Mouse (Mus musculus) midbrain, embryonic 16.5 days (tissue): ENCODE data around the gene Tmem259. TPM values are rescaled to one million over a fixed set of nuclear protein-coding genes. Genes with fewer than 3 reads are reported as not detected.

Source experiments
- ATAC-seq: fragments of 200-750 bp; cut with Nextera tagmentation; 2 replicates; pipeline ENCODE4 v1.8.0; 2017; ENCODE audit warnings: moderate TSS enrichment
- H3K27ac ChIP-seq: fragments of 300-500 bp; sonication (generic); 2 replicates; pipeline ENCODE4 v1.5.1; 2014; ENCODE audit warnings: mild to moderate bottlenecking, low read length, mixed read lengths
- H3K27me3 ChIP-seq: fragments of 300-500 bp; sonication (generic); 2 replicates; pipeline ENCODE4 v1.6.1; 2014; ENCODE audit warnings: low read depth, low read length, mixed read lengths; ENCODE audit not compliant: control insufficient read depth, insufficient read depth
- H3K36me3 ChIP-seq: fragments of 300-500 bp; sonication (generic); 2 replicates; pipeline ENCODE4 v1.6.1; 2014; ENCODE audit warnings: mild to moderate bottlenecking, low read length, moderate library complexity, mixed read lengths; ENCODE audit not compliant: control insufficient read depth, insufficient read depth
- H3K4me1 ChIP-seq: fragments of 300-500 bp; sonication (generic); 2 replicates; pipeline ENCODE4 v1.6.1; 2014; ENCODE audit warnings: mild to moderate bottlenecking, low read length, mixed read lengths; ENCODE audit not compliant: control insufficient read depth, insufficient read depth
- H3K4me2 ChIP-seq: fragments of 300-500 bp; sonication (generic); 2 replicates; pipeline ENCODE4 v1.6.1; 2014; ENCODE audit warnings: mild to moderate bottlenecking, low read length, mixed read lengths
- H3K4me3 ChIP-seq: fragments of 300-500 bp; sonication (generic); 2 replicates; pipeline ENCODE4 v1.5.1; 2014; ENCODE audit warnings: low read depth, mild to moderate bottlenecking, low read length, moderate library complexity, mixed read lengths
- H3K9ac ChIP-seq: fragments of 300-500 bp; sonication (generic); 2 replicates; pipeline ENCODE4 v1.6.1; 2014; ENCODE audit warnings: low read depth, low read length, mixed read lengths
- H3K9me3 ChIP-seq: fragments of 300-500 bp; sonication (generic); replicated peaks from 2 replicates; pipeline ENCODE4 v1.6.1; 2014; ENCODE audit warnings: mild to moderate bottlenecking, low read length, mixed read lengths; ENCODE audit not compliant: control insufficient read depth, poor library complexity, severe bottlenecking
- whole genome bisulfite sequencing: fragments of 180-500 bp; shearing (Covaris S2); extraction: QIAGEN DNeasy Blood & Tissue Kit; methylation state at CpG from one replicate; pipeline ENCODE4 v1.1.7; 2014; 5-methylcytosine and 5-hydroxymethylcytosine counted together
- polyA plus RNA-seq: library from polyadenylated mRNA; unstranded; fragments of >200 nt; fragmentation: Nextera tagmentation; extraction: Ambion mirVana; gene quantifications from 2 replicates; pipeline ENCODE4 v1.2.1, GENCODE M21; 2015

Gene Tmem259
- polyA plus RNA-seq, 1 experiment from 2014 or later: 16.2 TPM

- Histone ChIP-seq H3K9me3 (no peaks in the 10 kb centered on the region), H3K4me2 (no peak overlapping the region), H3K36me3 (no peaks in the 10 kb centered on the region), H3K9ac (no peak overlapping the region), H3K27me3 (peaks cover 6% of the 10 kb centered on the region), H3K4me1 (no peaks in the 10 kb centered on the region), H3K27ac (no peak overlapping the region), H3K4me3 (no peak overlapping the region)
- 79% methylated on average over 15 of the region's 15 CpGs for WGBS
- ATAC-seq: no peak
Observed at GRCm38 (mm10) chr10:80024229-80025043, 40.3 kb upstream of the Tmem259 start.

GRCm38 (mm10) chr10:80023758-80024157, 39.6 kb upstream of the Tmem259 start:
- ATAC-seq: no peak
- WGBS: 85% methylated on average over 5 of the region's 5 CpGs
- Histone ChIP-seq H3K36me3 (no peaks in the 10 kb centered on the region), H3K4me1 (no peaks in the 10 kb centered on the region), H3K4me2 (no peak overlapping the region), H3K27me3 (peaks cover 11% of the 10 kb centered on the region), H3K27ac (no peak overlapping the region), H3K4me3 (no peak overlapping the region), H3K9ac (no peak overlapping the region), H3K9me3 (no peaks in the 10 kb centered on the region)

GRCm38 (mm10) chr10:80022806-80023205, 38.7 kb upstream of the Tmem259 start:
- Histone ChIP-seq H3K27me3 (peaks cover 15% of the 10 kb centered on the region), H3K36me3 (no peaks in the 10 kb centered on the region), H3K27ac (no peak overlapping the region), H3K4me3 (no peak overlapping the region), H3K9ac (no peak overlapping the region), H3K9me3 (no peaks in the 10 kb centered on the region), H3K4me1 (no peaks in the 10 kb centered on the region), H3K4me2 (no peak overlapping the region)
- no peak for ATAC-seq
- 97% methylated on average over 8 of the region's 8 CpGs for WGBS

- ATAC-seq: no peak
- H3K9ac ChIP-seq: no peak overlapping the region
- 92% methylated on average over 12 of the region's 12 CpGs for WGBS
Observed at GRCm38 (mm10) chr10:80022164-80022563, 38.0 kb upstream of the Tmem259 start.

GRCm38 (mm10) chr10:80021320-80021641, 37.2 kb upstream of the Tmem259 start:
- no peak for ATAC-seq
- WGBS: 90% methylated on average over 13 of the region's 13 CpGs
- no peak overlapping the region for H3K27ac ChIP-seq

More at GRCm38 (mm10) chr10:80022164-80022563, 38.0 kb upstream of the Tmem259 start:
- H3K27ac ChIP-seq: no peak overlapping the region
- no peaks in the 10 kb centered on the region for H3K36me3 ChIP-seq
- no peak overlapping the region for H3K4me2 ChIP-seq
- no peaks in the 10 kb centered on the region for H3K9me3 ChIP-seq
- no peaks in the 10 kb centered on the region for H3K4me1 ChIP-seq
- H3K4me3 ChIP-seq: no peak overlapping the region
- peaks cover 19% of the 10 kb centered on the region for H3K27me3 ChIP-seq

GRCm38 (mm10) chr10:80020603-80021319, 36.6 kb upstream of the Tmem259 start:
- ATAC-seq: no peak
- no peak overlapping the region for H3K27ac ChIP-seq
- WGBS: 82% methylated on average over 18 of the region's 18 CpGs
- no peaks in the 10 kb centered on the region for H3K9me3 ChIP-seq
- H3K27me3 ChIP-seq: peaks cover 20% of the 10 kb centered on the region
- H3K4me2 ChIP-seq: no peak overlapping the region
- H3K4me1 ChIP-seq: no peaks in the 10 kb centered on the region
- no peaks in the 10 kb centered on the region for H3K36me3 ChIP-seq
- no peak overlapping the region for H3K4me3 ChIP-seq
- no peak overlapping the region for H3K9ac ChIP-seq

More at GRCm38 (mm10) chr10:80021320-80021641, 37.2 kb upstream of the Tmem259 start:
- Histone ChIP-seq H3K4me3 (no peak overlapping the region), H3K4me2 (no peak overlapping the region), H3K36me3 (no peaks in the 10 kb centered on the region), H3K4me1 (no peaks in the 10 kb centered on the region), H3K27me3 (peaks cover 19% of the 10 kb centered on the region), H3K9ac (no peak overlapping the region), H3K9me3 (no peaks in the 10 kb centered on the region)

GRCm38 (mm10) chr10:80020191-80020590, 36.1 kb upstream of the Tmem259 start:
- Histone ChIP-seq H3K27ac (no peak overlapping the region), H3K4me2 (no peak overlapping the region), H3K9ac (no peak overlapping the region), H3K27me3 (peaks cover 24% of the 10 kb centered on the region), H3K36me3 (no peaks in the 10 kb centered on the region), H3K9me3 (no peaks in the 10 kb centered on the region), H3K4me1 (no peaks in the 10 kb centered on the region), H3K4me3 (no peak overlapping the region)
- no peak for ATAC-seq
- 27% methylated on average over 11 of the region's 11 CpGs for WGBS

GRCm38 (mm10) chr10:80019471-80020131, 35.5 kb upstream of the Tmem259 start:
- Histone ChIP-seq H3K4me3 (no peak overlapping the region), H3K36me3 (no peaks in the 10 kb centered on the region), H3K4me1 (no peaks in the 10 kb centered on the region), H3K9ac (no peak overlapping the region), H3K27ac (no peak overlapping the region), H3K4me2 (no peak overlapping the region), H3K27me3 (peaks cover 28% of the 10 kb centered on the region), H3K9me3 (no peaks in the 10 kb centered on the region)
- ATAC-seq: no peak
- WGBS: 8% methylated on average over 20 of the region's 20 CpGs
